Mouse (Mus musculus) lung, postnatal 0 days (tissue): Measurements from ENCODE around the gene Arhgap15. TPM values are rescaled to one million over a fixed set of nuclear protein-coding genes. Genes with fewer than 3 reads are reported as not detected.

Experiments
- ATAC-seq: fragments of 200-750 bp; cut with Nextera tagmentation; 2 replicates; pipeline ENCODE4 v1.8.0; 2017; ENCODE audit warnings: moderate library complexity
- DNase-seq: peaks from one replicate; pipeline ENCODE4 v3.0.0-alpha.2; 2016; ENCODE audit warnings: low spot score
- H3K27ac ChIP-seq: fragments of 300-500 bp; sonication (generic); 2 replicates; pipeline ENCODE4 v1.5.1; 2014; ENCODE audit warnings: antibody characterized with exemption, mild to moderate bottlenecking, low read length, mixed read lengths
- H3K27me3 ChIP-seq: fragments of 300-500 bp; sonication (generic); replicated peaks from 2 replicates; pipeline ENCODE4 v1.6.1; 2014; ENCODE audit warnings: low read length, mixed read lengths; ENCODE audit not compliant: insufficient read depth
- H3K36me3 ChIP-seq: fragments of 300-500 bp; sonication (generic); 2 replicates; pipeline ENCODE4 v1.6.1; 2014; ENCODE audit warnings: low read length, mixed read lengths; ENCODE audit not compliant: insufficient read depth
- H3K4me1 ChIP-seq: fragments of 300-500 bp; sonication (generic); 2 replicates; pipeline ENCODE4 v1.6.1; 2014; ENCODE audit warnings: antibody characterized with exemption, low read depth, low read length, mixed read lengths; ENCODE audit not compliant: insufficient read depth
- H3K4me2 ChIP-seq: fragments of 300-500 bp; sonication (generic); replicated peaks from 2 replicates; pipeline ENCODE4 v1.6.1; 2014; ENCODE audit warnings: low read depth, mild to moderate bottlenecking, low read length, moderate library complexity, mixed read lengths
- H3K4me3 ChIP-seq: fragments of 300-500 bp; sonication (generic); 2 replicates; pipeline ENCODE4 v1.5.1; 2014; ENCODE audit warnings: low read depth, low read length
- H3K9ac ChIP-seq: fragments of 300-500 bp; sonication (generic); replicated peaks from 2 replicates; pipeline ENCODE4 v1.6.1; 2014; ENCODE audit warnings: low read depth, mild to moderate bottlenecking
- H3K9me3 ChIP-seq: fragments of 300-500 bp; sonication (generic); 2 replicates; pipeline ENCODE4 v1.6.1; 2016; ENCODE audit warnings: low read length, mixed read lengths
- CTCF ChIP-seq: IDR thresholded peaks from 2 replicates; pipeline ENCODE4 v1.5.1; 2016; ENCODE audit warnings: antibody characterized with exemption, mild to moderate bottlenecking
- EP300 ChIP-seq: IDR thresholded peaks from 2 replicates; pipeline ENCODE4 v1.6.1; 2016; ENCODE audit warnings: antibody characterized with exemption, mild to moderate bottlenecking, control low read depth
- WGBS: fragments of 180-500 bp; shearing (Covaris S2); extraction: QIAGEN DNeasy Blood & Tissue Kit; methylation state at CpG from one replicate; pipeline ENCODE4 v1.1.7; 2014; 5-methylcytosine and 5-hydroxymethylcytosine counted together
- polyA plus RNA-seq: library from polyadenylated mRNA; unstranded; fragments of >200 nt; fragmentation: Nextera tagmentation; extraction: Ambion mirVana; gene quantifications from 2 replicates; pipeline ENCODE4 v1.2.1, GENCODE M21; 2015

The Arhgap15 gene
- polyA plus RNA-seq, 1 experiment from 2014 or later: 1.5 TPM

DNA sequence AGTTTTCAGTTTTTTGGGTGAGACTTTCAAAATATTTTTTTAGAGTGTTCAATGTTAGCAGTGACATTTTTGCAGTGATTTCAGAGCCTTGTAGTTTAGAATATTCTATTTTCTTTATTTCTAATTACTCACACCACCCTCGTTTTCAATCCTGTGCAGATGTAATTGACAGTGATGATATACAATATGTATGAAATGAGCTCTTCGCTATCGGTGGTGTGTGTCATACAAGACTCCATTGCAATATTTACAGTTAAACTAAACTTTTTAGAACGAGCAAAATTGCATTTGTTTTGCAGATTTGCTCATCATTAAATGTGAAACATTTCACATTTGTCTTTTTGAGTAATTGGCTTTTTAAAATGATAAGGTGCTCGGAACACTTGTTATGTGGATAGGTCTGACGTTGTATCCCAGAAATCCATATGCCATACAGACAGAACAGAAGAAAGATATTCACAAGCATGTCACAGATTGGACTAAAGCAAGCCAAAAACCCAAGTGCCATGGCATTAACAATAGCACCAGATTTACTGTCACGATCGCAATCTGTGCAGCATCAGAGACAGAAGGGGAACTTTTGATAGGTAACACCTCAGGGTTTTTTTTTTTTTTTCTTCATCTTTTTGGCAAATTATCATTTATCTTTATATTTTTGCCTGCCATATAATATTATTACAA lies 280.6 kb downstream of the Arhgap15 start:
- no peaks in the 10 kb centered on the region for H3K27me3 ChIP-seq
- no peak overlapping the region for H3K9ac ChIP-seq
- no peak overlapping the region for H3K27ac ChIP-seq
- no peak for DNase-seq
- 86% methylated on average over 8 of the region's 8 CpGs for WGBS
- TF ChIP-seq CTCF (no peak), EP300 (no peak)
- H3K4me3 ChIP-seq: no peak overlapping the region
- no peak overlapping the region for H3K4me2 ChIP-seq
- ATAC-seq: no peak
- H3K36me3 ChIP-seq: no peaks in the 10 kb centered on the region
- no peaks in the 10 kb centered on the region for H3K4me1 ChIP-seq
- H3K9me3 ChIP-seq: no peaks in the 10 kb centered on the region

- Histone ChIP-seq H3K9ac (no peak overlapping the region), H3K27me3 (no peaks in the 10 kb centered on the region), H3K4me3 (no peak overlapping the region), H3K4me2 (no peak overlapping the region), H3K27ac (no peak overlapping the region), H3K36me3 (no peaks in the 10 kb centered on the region), H3K4me1 (no peaks in the 10 kb centered on the region), H3K9me3 (no peaks in the 10 kb centered on the region)
- WGBS: 94% methylated on average over 10 of the region's 10 CpGs
- TF ChIP-seq CTCF (no peak), EP300 (no peak)
- no peak for ATAC-seq
- DNase-seq: no peak
Measured at GRCm38 (mm10) chr2:44029865-44030264, 281.2 kb downstream of the Arhgap15 start.

DNA sequence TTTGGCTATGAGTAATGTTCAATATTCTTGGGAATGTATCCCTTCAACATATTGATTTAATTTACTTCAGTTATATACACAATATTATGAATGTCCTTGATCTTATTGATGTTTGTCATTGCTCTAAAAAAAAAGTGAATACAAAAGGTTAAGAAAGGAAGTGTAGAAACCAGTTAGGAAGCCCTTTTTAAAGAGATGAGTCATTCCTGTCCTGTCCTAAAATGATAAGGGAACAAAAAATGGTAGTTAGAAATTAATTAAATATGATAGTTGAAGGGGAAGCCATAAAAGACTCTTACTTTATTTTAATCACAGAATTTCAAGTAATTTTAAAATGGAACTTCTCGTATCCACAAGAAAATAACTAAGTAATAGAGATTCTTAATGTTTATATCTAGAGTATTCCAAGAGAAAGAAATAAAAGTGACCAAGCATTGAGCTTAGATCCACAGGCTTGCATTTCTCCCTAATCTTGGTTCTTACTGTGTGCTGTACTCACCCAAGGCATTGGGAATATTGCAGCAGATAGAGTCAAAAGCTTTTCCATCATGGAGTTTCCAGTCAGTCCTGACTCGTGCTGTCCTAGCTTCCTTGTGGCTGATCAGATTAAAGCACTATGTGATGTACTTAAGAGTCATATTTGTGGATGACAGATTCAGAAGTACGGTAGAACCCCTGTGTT lies 291.0 kb downstream of the Arhgap15 start:
- Histone ChIP-seq H3K9me3 (no peaks in the 10 kb centered on the region), H3K4me3 (no peak overlapping the region), H3K27ac (no peak overlapping the region), H3K27me3 (no peaks in the 10 kb centered on the region), H3K4me1 (no peaks in the 10 kb centered on the region), H3K9ac (no peak overlapping the region), H3K36me3 (no peaks in the 10 kb centered on the region), H3K4me2 (no peak overlapping the region)
- TF ChIP-seq CTCF: no peak
- no peak for TF ChIP-seq EP300
- DNase-seq: no peak
- ATAC-seq: no peak
- WGBS: 72% methylated on average over 3 of the region's 3 CpGs

- 22% methylated on average over 2 of the region's 2 CpGs for WGBS
- DNase-seq (no peak), ATAC-seq (no peak)
- Histone ChIP-seq H3K9ac (no peak overlapping the region), H3K36me3 (no peaks in the 10 kb centered on the region), H3K4me3 (no peak overlapping the region), H3K4me2 (no peak overlapping the region), H3K27ac (no peak overlapping the region), H3K9me3 (no peaks in the 10 kb centered on the region), H3K27me3 (no peaks in the 10 kb centered on the region), H3K4me1 (no peaks in the 10 kb centered on the region)
- TF ChIP-seq CTCF: no peak
- TF ChIP-seq EP300: no peak
Measured at GRCm38 (mm10) chr2:44044088-44044487, 295.5 kb downstream of the Arhgap15 start.

DNA sequence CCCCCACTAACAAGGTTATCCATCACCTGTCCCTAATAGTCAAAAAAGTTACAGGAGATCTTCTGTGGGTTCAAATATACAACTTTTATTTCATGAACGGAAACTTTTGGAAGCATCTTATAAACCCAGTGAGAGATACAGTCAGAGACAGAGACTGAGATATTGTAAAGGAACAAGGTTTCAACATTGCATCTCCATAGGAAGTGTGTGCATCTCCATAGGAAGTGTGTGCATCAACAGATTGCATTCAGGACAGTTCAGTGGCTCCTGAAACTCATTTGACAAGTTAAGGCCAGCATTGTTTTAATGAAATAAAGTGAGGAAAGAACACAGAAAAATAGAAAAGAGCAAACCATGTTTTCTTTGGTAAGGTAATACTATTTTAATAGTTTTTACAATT lies 296.0 kb downstream of the Arhgap15 start:
- no peak overlapping the region for H3K4me3 ChIP-seq
- H3K27ac ChIP-seq: no peak overlapping the region
- 52% methylated on average over 1 of the region's 1 CpGs for WGBS
- H3K27me3 ChIP-seq: no peaks in the 10 kb centered on the region
- no peak overlapping the region for H3K4me2 ChIP-seq
- no peaks in the 10 kb centered on the region for H3K36me3 ChIP-seq
- TF ChIP-seq EP300 (no peak), CTCF (no peak)
- no peaks in the 10 kb centered on the region for H3K9me3 ChIP-seq
- ATAC-seq (no peak), DNase-seq (no peak)
- H3K4me1 ChIP-seq: no peaks in the 10 kb centered on the region
- no peak overlapping the region for H3K9ac ChIP-seq

GRCm38 (mm10) chr2:44045231-44045630 lies 296.6 kb downstream of the Arhgap15 start:
- no peak for DNase-seq
- no peak overlapping the region for H3K4me3 ChIP-seq
- H3K36me3 ChIP-seq: no peaks in the 10 kb centered on the region
- no peak overlapping the region for H3K27ac ChIP-seq
- no peaks in the 10 kb centered on the region for H3K9me3 ChIP-seq
- H3K4me1 ChIP-seq: no peaks in the 10 kb centered on the region
- H3K9ac ChIP-seq: no peak overlapping the region
- H3K4me2 ChIP-seq: no peak overlapping the region
- H3K27me3 ChIP-seq: no peaks in the 10 kb centered on the region
- no peak for ATAC-seq
- TF ChIP-seq CTCF (no peak), EP300 (no peak)
- WGBS: 33% methylated on average over 1 of the region's 1 CpGs
